Mouse (Mus musculus): ENCODE measurements at regions not wholly inside any gene's neighbourhood (a gene's known extent, or its start where the extent isn't known, plus 50 kb on each side); places are given as distances from the start of the nearest gene placed in this dataset.

DNA sequence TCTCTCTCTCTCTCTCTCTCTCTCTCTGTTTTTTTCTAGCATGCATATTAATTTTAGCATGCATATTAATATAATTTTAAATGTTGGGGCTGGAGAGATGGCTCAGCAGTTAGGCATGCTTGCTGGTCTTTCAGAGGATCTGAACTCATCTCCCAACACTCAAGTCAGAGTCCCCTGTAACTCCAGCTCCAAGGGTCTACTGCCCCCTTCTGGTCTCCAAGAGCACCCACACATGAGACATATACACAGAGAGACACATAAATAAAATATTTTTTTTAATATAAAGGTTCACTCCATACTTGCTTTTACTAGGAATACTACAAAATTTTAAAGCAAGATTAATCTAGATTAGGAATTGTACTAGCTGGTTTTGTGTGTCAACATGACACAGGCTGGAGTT, 155.2 kb downstream of the Cep170 start:
- no peak overlapping the region for H3K27ac ChIP-seq (replicated peaks)
- no peaks in the 10 kb centered on the region for H3K27me3 ChIP-seq (ENCODE audit: control insufficient read depth, insufficient read depth, low read length)
- H3K9ac ChIP-seq (ENCODE audit: low read length): no peak overlapping the region
- TF ChIP-seq CTCF (IDR thresholded peaks at IDR 0.05; ENCODE audit: low read depth): 0 out of 2 replicates have a peak, but pooled peaks have one; percentile 19
- no peak for TF ChIP-seq EP300 (optimal IDR thresholded peaks at IDR 0.05)
- no peaks in the 10 kb centered on the region for H3K9me3 ChIP-seq (ENCODE audit: control insufficient read depth, low read length)
- H3K4me1 ChIP-seq (replicated peaks; ENCODE audit: control insufficient read depth, insufficient read depth): no peaks in the 10 kb centered on the region
- no peak overlapping the region for H3K4me3 ChIP-seq (ENCODE audit: low read depth, low read length)
- no peak for DNase-seq (ENCODE audit: low spot score)
- ATAC-seq (ENCODE audit: low FRiP score, low TSS enrichment): no peak
- no peaks in the 10 kb centered on the region for H3K36me3 ChIP-seq (ENCODE audit: control insufficient read depth, insufficient read depth, low read length)
- no peak overlapping the region for H3K4me2 ChIP-seq (replicated peaks; ENCODE audit: low read depth)

DNA sequence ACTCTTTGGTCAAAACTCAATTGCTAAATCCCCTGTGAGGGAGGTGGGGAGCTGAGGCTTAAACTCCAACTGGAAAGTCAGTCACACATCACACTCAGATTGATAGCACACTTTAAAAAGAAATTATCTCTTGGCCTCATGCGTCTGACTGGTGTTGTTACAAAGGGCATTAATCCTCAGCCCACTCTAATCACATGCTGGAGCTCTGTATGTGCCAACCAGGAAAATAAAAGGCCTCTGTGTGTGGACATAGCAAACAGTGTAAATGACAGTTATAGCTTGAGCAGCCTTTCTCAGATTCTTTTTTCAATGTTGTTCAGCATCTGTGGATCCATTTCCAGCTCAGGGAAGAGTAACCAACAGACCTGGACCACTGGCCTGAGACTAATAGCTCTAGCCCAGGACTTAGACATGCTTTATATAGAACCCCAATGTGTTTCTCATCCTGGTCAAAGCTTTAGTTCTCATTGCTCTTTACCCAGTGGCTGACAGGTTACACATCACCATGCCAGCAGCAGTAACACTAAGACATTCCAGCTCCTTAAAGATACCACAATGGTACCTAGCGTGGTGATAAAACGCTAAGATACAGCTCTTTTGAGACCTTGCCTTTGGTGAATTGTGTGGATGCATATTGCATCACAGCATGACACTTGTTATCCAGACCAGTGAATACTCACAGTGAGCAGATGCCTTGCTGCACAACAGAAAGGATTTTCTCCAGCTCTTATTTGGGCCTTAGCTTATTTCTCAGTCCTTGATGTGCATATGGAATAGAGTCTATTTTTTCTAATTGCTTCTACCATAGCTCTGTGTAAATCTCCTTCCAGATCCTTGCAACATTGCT, 158.2 kb downstream of the Cep170 start:
- no peak for TF ChIP-seq EP300 (optimal IDR thresholded peaks at IDR 0.05)
- no peak for TF ChIP-seq CTCF (IDR thresholded peaks at IDR 0.05; ENCODE audit: low read depth)
- WGBS: 67% methylated on average over 3 of the region's 3 CpGs
- H3K27me3 ChIP-seq (ENCODE audit: control insufficient read depth, insufficient read depth, low read length): no peaks in the 10 kb centered on the region
- no peak overlapping the region for H3K4me2 ChIP-seq (replicated peaks; ENCODE audit: low read depth)
- no peak overlapping the region for H3K4me3 ChIP-seq (ENCODE audit: low read depth, low read length)
- DNase-seq (ENCODE audit: low spot score) (no peak), ATAC-seq (ENCODE audit: low FRiP score, low TSS enrichment) (no peak)
- no peaks in the 10 kb centered on the region for H3K4me1 ChIP-seq (replicated peaks; ENCODE audit: control insufficient read depth, insufficient read depth)
- H3K9ac ChIP-seq (ENCODE audit: low read length): no peak overlapping the region
- H3K9me3 ChIP-seq (ENCODE audit: control insufficient read depth, low read length): no peaks in the 10 kb centered on the region
- H3K27ac ChIP-seq (replicated peaks): no peak overlapping the region
- H3K36me3 ChIP-seq (ENCODE audit: control insufficient read depth, insufficient read depth, low read length): no peaks in the 10 kb centered on the region

GRCm38 (mm10) chr1:176644248-176644647, 169.6 kb downstream of the Cep170 start:
- ATAC-seq (ENCODE audit: low FRiP score, low TSS enrichment) (no peak), DNase-seq (ENCODE audit: low spot score) (no peak)
- Histone ChIP-seq H3K27ac (replicated peaks) (no peak overlapping the region), H3K4me1 (replicated peaks; ENCODE audit: control insufficient read depth, insufficient read depth) (no peaks in the 10 kb centered on the region), H3K36me3 (ENCODE audit: control insufficient read depth, insufficient read depth, low read length) (no peaks in the 10 kb centered on the region), H3K4me3 (ENCODE audit: low read depth, low read length) (no peak overlapping the region), H3K4me2 (replicated peaks; ENCODE audit: low read depth) (no peak overlapping the region), H3K9ac (ENCODE audit: low read length) (no peak overlapping the region), H3K27me3 (ENCODE audit: control insufficient read depth, insufficient read depth, low read length) (no peaks in the 10 kb centered on the region), H3K9me3 (ENCODE audit: control insufficient read depth, low read length) (no peaks in the 10 kb centered on the region)
- TF ChIP-seq EP300 (optimal IDR thresholded peaks at IDR 0.05) (no peak), CTCF (IDR thresholded peaks at IDR 0.05; ENCODE audit: low read depth) (no peak)
- 20% methylated on average over 1 of the region's 1 CpGs for WGBS

DNA sequence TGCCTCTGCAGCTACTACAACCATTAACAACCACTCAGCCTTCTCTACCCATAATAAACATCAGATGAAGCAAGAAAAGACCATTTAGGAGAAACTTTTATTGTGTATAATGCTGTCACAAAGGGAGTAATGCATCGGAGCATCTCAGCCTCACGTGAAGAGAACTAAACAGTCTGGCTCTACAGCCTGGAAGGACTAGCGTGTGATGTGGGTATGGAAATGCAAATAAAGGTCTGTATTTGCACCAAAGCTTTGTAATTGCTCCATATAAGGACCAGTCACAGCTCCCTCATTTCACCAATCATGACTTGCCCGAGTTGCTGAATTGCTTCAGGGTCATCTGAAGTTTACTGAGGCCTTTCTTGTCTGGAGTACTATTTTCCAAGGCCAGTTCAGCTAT, 190.7 kb downstream of the Cep170 start:
- WGBS: 68% methylated on average over 4 of the region's 4 CpGs
- Histone ChIP-seq H3K4me2 (replicated peaks; ENCODE audit: low read depth) (no peak overlapping the region), H3K9me3 (ENCODE audit: control insufficient read depth, low read length) (no peaks in the 10 kb centered on the region), H3K36me3 (ENCODE audit: control insufficient read depth, insufficient read depth, low read length) (no peaks in the 10 kb centered on the region), H3K4me3 (ENCODE audit: low read depth, low read length) (no peak overlapping the region), H3K27ac (replicated peaks) (no peak overlapping the region), H3K4me1 (replicated peaks; ENCODE audit: control insufficient read depth, insufficient read depth) (no peaks in the 10 kb centered on the region), H3K9ac (ENCODE audit: low read length) (no peak overlapping the region), H3K27me3 (ENCODE audit: control insufficient read depth, insufficient read depth, low read length) (no peaks in the 10 kb centered on the region)
- DNase-seq (ENCODE audit: low spot score): no peak
- no peak for ATAC-seq (ENCODE audit: low FRiP score, low TSS enrichment)
- TF ChIP-seq CTCF (IDR thresholded peaks at IDR 0.05; ENCODE audit: low read depth) (no peak), EP300 (optimal IDR thresholded peaks at IDR 0.05) (no peak)

- WGBS: 77% methylated on average over 5 of the region's 5 CpGs
- no peaks in the 10 kb centered on the region for H3K9me3 ChIP-seq (ENCODE audit: control insufficient read depth, low read length)
- H3K4me3 ChIP-seq (ENCODE audit: low read depth, low read length): no peak overlapping the region
- H3K4me2 ChIP-seq (replicated peaks; ENCODE audit: low read depth): no peak overlapping the region
- H3K4me1 ChIP-seq (replicated peaks; ENCODE audit: control insufficient read depth, insufficient read depth): no peaks in the 10 kb centered on the region
- no peak overlapping the region for H3K27ac ChIP-seq (replicated peaks)
- H3K9ac ChIP-seq (ENCODE audit: low read length): no peak overlapping the region
- no peak for TF ChIP-seq CTCF (IDR thresholded peaks at IDR 0.05; ENCODE audit: low read depth)
- TF ChIP-seq EP300 (optimal IDR thresholded peaks at IDR 0.05): no peak
- no peaks in the 10 kb centered on the region for H3K27me3 ChIP-seq (ENCODE audit: control insufficient read depth, insufficient read depth, low read length)
- DNase-seq (ENCODE audit: low spot score): no peak
- no peak for ATAC-seq (ENCODE audit: low FRiP score, low TSS enrichment)
- no peaks in the 10 kb centered on the region for H3K36me3 ChIP-seq (ENCODE audit: control insufficient read depth, insufficient read depth, low read length)
Measured at GRCm38 (mm10) chr1:176622213-176622612, 191.7 kb downstream of the Cep170 start.

GRCm38 (mm10) chr1:176621285-176621684, 192.6 kb downstream of the Cep170 start:
- H3K4me1 ChIP-seq (replicated peaks; ENCODE audit: control insufficient read depth, insufficient read depth): no peaks in the 10 kb centered on the region
- H3K36me3 ChIP-seq (ENCODE audit: control insufficient read depth, insufficient read depth, low read length): no peaks in the 10 kb centered on the region
- H3K9me3 ChIP-seq (ENCODE audit: control insufficient read depth, low read length): no peaks in the 10 kb centered on the region
- DNase-seq (ENCODE audit: low spot score): no peak
- no peak for ATAC-seq (ENCODE audit: low FRiP score, low TSS enrichment)
- H3K9ac ChIP-seq (ENCODE audit: low read length): no peak overlapping the region
- WGBS: 63% methylated on average over 2 of the region's 2 CpGs
- no peaks in the 10 kb centered on the region for H3K27me3 ChIP-seq (ENCODE audit: control insufficient read depth, insufficient read depth, low read length)
- H3K27ac ChIP-seq (replicated peaks): no peak overlapping the region
- TF ChIP-seq EP300 (optimal IDR thresholded peaks at IDR 0.05) (no peak), CTCF (IDR thresholded peaks at IDR 0.05; ENCODE audit: low read depth) (no peak)
- H3K4me3 ChIP-seq (ENCODE audit: low read depth, low read length): no peak overlapping the region
- H3K4me2 ChIP-seq (replicated peaks; ENCODE audit: low read depth): no peak overlapping the region
